Mouse (Mus musculus) forebrain, embryonic 10.5 days (tissue): ENCODE measurements around the gene Spock3. TPM values are rescaled to one million over a fixed set of nuclear protein-coding genes. Genes with fewer than 3 reads are reported as not detected.
"Not testable (repeated sequence)": the region's sequence is repeated elsewhere in the genome, so short reads cannot be mapped to it uniquely, and the experiment has no call there.

Experiments
- DNase-seq: peaks from one replicate; pipeline ENCODE4 v3.0.0-alpha.2; 2017; ENCODE audit warnings: low spot score; ENCODE audit errors: extremely low spot score
- H3K27ac ChIP-seq: fragments of 300-500 bp; sonication (generic); 2 replicates; pipeline ENCODE4 v1.5.1; 2016; ENCODE audit warnings: mild to moderate bottlenecking
- H3K27me3 ChIP-seq: fragments of 300-500 bp; sonication (generic); 2 replicates; pipeline ENCODE4 v1.6.1; 2016; ENCODE audit warnings: mild to moderate bottlenecking; ENCODE audit not compliant: poor library complexity, severe bottlenecking
- H3K36me3 ChIP-seq: fragments of 300-500 bp; sonication (generic); replicated peaks from 2 replicates; pipeline ENCODE4 v1.6.1; 2016; ENCODE audit warnings: mild to moderate bottlenecking, moderate library complexity
- H3K4me1 ChIP-seq: fragments of 300-500 bp; sonication (generic); 2 replicates; pipeline ENCODE4 v1.6.1; 2016
- H3K4me3 ChIP-seq: fragments of 300-500 bp; sonication (generic); 2 replicates; pipeline ENCODE4 v1.5.1; 2016; ENCODE audit warnings: mild to moderate bottlenecking, moderate library complexity
- H3K9me3 ChIP-seq: fragments of 300-500 bp; sonication (generic); 2 replicates; pipeline ENCODE4 v1.6.1; 2016; ENCODE audit warnings: mild to moderate bottlenecking, moderate library complexity
- WGBS: fragments of 180-500 bp; shearing (Covaris S2); methylation state at CpG from one replicate; pipeline ENCODE4 v1.1.7; 2016; 5-methylcytosine and 5-hydroxymethylcytosine counted together
- polyA plus RNA-seq: library from polyadenylated mRNA; unstranded; fragments of >200 nt; fragmentation: Nextera tagmentation; extraction: Ambion mirVana; gene quantifications from 2 replicates; pipeline ENCODE4 v1.2.1, GENCODE M21; 2016

Gene Spock3
- polyA plus RNA-seq: 1.5 and 2.0 TPM in 2 replicates

- Histone ChIP-seq H3K27ac (peak within 1 kb of the TSS; percentile 80), H3K9me3 (no peaks in the 10 kb centered on the region), H3K4me1 (peaks cover 15% of the 10 kb centered on the region), H3K4me3 (peak within 1 kb of the TSS; percentile 69), H3K27me3 (peaks cover 32% of the 10 kb centered on the region), H3K36me3 (no peaks in the 10 kb centered on the region)
- WGBS: 47% methylated on average over 2 of the region's 2 CpGs
- no peak for DNase-seq
These were observed at the start of gene Spock3 for GRCm38 (mm10) chr8:62950709-62951108. Gene Spock3, plus strand, starts transcription at chr8:62951009.

GRCm38 (mm10) chr8:62951173-62952134 is 645 bp downstream of the Spock3 start:
- Histone ChIP-seq H3K9me3 (no peaks in the 10 kb centered on the region), H3K4me1 (peaks cover 15% of the 10 kb centered on the region), H3K27me3 (peaks cover 32% of the 10 kb centered on the region), H3K36me3 (no peaks in the 10 kb centered on the region), H3K4me3 (peak overlapping the region; percentile 69), H3K27ac (peak overlapping the region; percentile 80)
- under 1% methylated on average over 50 of the region's 50 CpGs for WGBS
- DNase-seq: peak; percentile 57

- DNase-seq: no peak
- Histone ChIP-seq H3K4me1 (peaks cover 15% of the 10 kb centered on the region), H3K36me3 (no peaks in the 10 kb centered on the region), H3K27ac (no peak overlapping the region), H3K27me3 (peaks cover 32% of the 10 kb centered on the region), H3K9me3 (no peaks in the 10 kb centered on the region), H3K4me3 (peak overlapping the region; percentile 69; the same call in 1 of the 2 replicates)
- WGBS: 19% methylated on average over 3 of the region's 3 CpGs
These were observed 1.7 kb downstream of the Spock3 start for GRCm38 (mm10) chr8:62952481-62952880.

GRCm38 (mm10) chr8:62962608-62963007 is 11.8 kb downstream of the Spock3 start:
- no peaks in the 10 kb centered on the region for H3K9me3 ChIP-seq
- no peaks in the 10 kb centered on the region for H3K27me3 ChIP-seq
- DNase-seq: no peak
- H3K4me1 ChIP-seq: no peaks in the 10 kb centered on the region
- H3K4me3 ChIP-seq: no peak overlapping the region
- H3K27ac ChIP-seq: no peak overlapping the region
- 91% methylated on average over 3 of the region's 3 CpGs for WGBS
- H3K36me3 ChIP-seq: no peaks in the 10 kb centered on the region

- no peaks in the 10 kb centered on the region for H3K27me3 ChIP-seq
- DNase-seq: no peak
- WGBS: 74% methylated on average over 2 of the region's 2 CpGs
These were observed 19.1 kb downstream of the Spock3 start for GRCm38 (mm10) chr8:62969802-62970372.

GRCm38 (mm10) chr8:63088984-63089383 is 138.2 kb downstream of the Spock3 start:
- no peak for DNase-seq
- WGBS: 87% methylated on average over 3 of the region's 3 CpGs
- H3K36me3 ChIP-seq: no peaks in the 10 kb centered on the region
- H3K4me1 ChIP-seq: no peaks in the 10 kb centered on the region
- no peak overlapping the region for H3K4me3 ChIP-seq
- no peaks in the 10 kb centered on the region for H3K9me3 ChIP-seq
- no peak overlapping the region for H3K27ac ChIP-seq
- H3K27me3 ChIP-seq: no peaks in the 10 kb centered on the region

More at GRCm38 (mm10) chr8:62969802-62970372, 19.1 kb downstream of the Spock3 start:
- Histone ChIP-seq H3K4me3 (no peak overlapping the region), H3K9me3 (no peaks in the 10 kb centered on the region), H3K4me1 (no peaks in the 10 kb centered on the region), H3K27ac (no peak overlapping the region), H3K36me3 (no peaks in the 10 kb centered on the region)

- WGBS: 98% methylated on average over 2 of the region's 2 CpGs
- Histone ChIP-seq H3K27ac (no peak overlapping the region), H3K27me3 (no peaks in the 10 kb centered on the region), H3K4me3 (no peak overlapping the region), H3K36me3 (no peaks in the 10 kb centered on the region), H3K4me1 (no peaks in the 10 kb centered on the region), H3K9me3 (no peaks in the 10 kb centered on the region)
- DNase-seq: no peak
These were observed 147.4 kb downstream of the Spock3 start for GRCm38 (mm10) chr8:63098200-63098599.

- H3K4me3 ChIP-seq: no peak overlapping the region
- WGBS: 72% methylated on average over 1 of the region's 1 CpGs
- H3K4me1 ChIP-seq: no peaks in the 10 kb centered on the region
- H3K9me3 ChIP-seq: no peaks in the 10 kb centered on the region
- H3K27me3 ChIP-seq: no peaks in the 10 kb centered on the region
- no peak for DNase-seq
- H3K36me3 ChIP-seq: no peaks in the 10 kb centered on the region
- H3K27ac ChIP-seq: no peak overlapping the region
These were observed 159.0 kb downstream of the Spock3 start for GRCm38 (mm10) chr8:63109761-63110160.

- H3K4me1 ChIP-seq: no peaks in the 10 kb centered on the region
- no peak overlapping the region for H3K4me3 ChIP-seq
- H3K9me3 ChIP-seq: no peaks in the 10 kb centered on the region
- no peak for DNase-seq
- H3K27ac ChIP-seq: no peak overlapping the region
- no peaks in the 10 kb centered on the region for H3K27me3 ChIP-seq
- 75% methylated on average over 1 of the region's 1 CpGs for WGBS
- H3K36me3 ChIP-seq: no peaks in the 10 kb centered on the region
These were observed 162.1 kb downstream of the Spock3 start for GRCm38 (mm10) chr8:63112919-63113318.

- Histone ChIP-seq H3K27me3 (no peaks in the 10 kb centered on the region), H3K4me3 (no peak overlapping the region), H3K36me3 (no peaks in the 10 kb centered on the region), H3K27ac (no peak overlapping the region), H3K4me1 (no peaks in the 10 kb centered on the region), H3K9me3 (no peaks in the 10 kb centered on the region)
- WGBS: 87% methylated on average over 2 of the region's 2 CpGs
- no peak for DNase-seq
These were observed 169.7 kb downstream of the Spock3 start for GRCm38 (mm10) chr8:63120508-63120907.

- DNase-seq: no peak
- Histone ChIP-seq H3K4me1 (no peaks in the 10 kb centered on the region), H3K9me3 (no peaks in the 10 kb centered on the region), H3K27ac (no peak overlapping the region), H3K4me3 (no peak overlapping the region), H3K36me3 (no peaks in the 10 kb centered on the region), H3K27me3 (no peaks in the 10 kb centered on the region)
- WGBS: 89% methylated on average over 3 of the region's 3 CpGs
These were observed 184.6 kb downstream of the Spock3 start for GRCm38 (mm10) chr8:63135406-63135805.

- H3K27ac ChIP-seq, H3K36me3 ChIP-seq, DNase-seq, H3K4me1 ChIP-seq, H3K9me3 ChIP-seq, H3K4me3 ChIP-seq, H3K27me3 ChIP-seq: not testable (repeated sequence)
- 62% methylated on average over 2 of the region's 2 CpGs for WGBS
These were observed 213.1 kb downstream of the Spock3 start for GRCm38 (mm10) chr8:63163861-63164260.

- Histone ChIP-seq H3K27ac (no peak overlapping the region), H3K36me3 (no peaks in the 10 kb centered on the region), H3K4me1 (peaks cover 3% of the 10 kb centered on the region; the same call in 1 of the 2 replicates), H3K9me3 (no peaks in the 10 kb centered on the region), H3K27me3 (no peaks in the 10 kb centered on the region), H3K4me3 (no peak overlapping the region)
- DNase-seq: no peak
These were observed 214.5 kb downstream of the Spock3 start for GRCm38 (mm10) chr8:63165326-63165725.
